Mouse (Mus musculus) urinary bladder, postnatal 25 days (tissue): ENCODE measurements around the gene Zbp1.

Experiments
- DNase-seq: peaks from one replicate; pipeline ENCODE4 v3.0.0; 2022; ENCODE audit warnings: low spot score

Zbp1 gene

GRCm38 (mm10) chr2:173218416-173219141, at the start of gene Zbp1:
Gene Zbp1, minus strand, starts transcription at chr2:173218923.
- peak; percentile 4 for DNase-seq

- no peak for DNase-seq
Observed at GRCm38 (mm10) chr2:173267562-173267961, 48.8 kb upstream of the Zbp1 start.

DNA sequence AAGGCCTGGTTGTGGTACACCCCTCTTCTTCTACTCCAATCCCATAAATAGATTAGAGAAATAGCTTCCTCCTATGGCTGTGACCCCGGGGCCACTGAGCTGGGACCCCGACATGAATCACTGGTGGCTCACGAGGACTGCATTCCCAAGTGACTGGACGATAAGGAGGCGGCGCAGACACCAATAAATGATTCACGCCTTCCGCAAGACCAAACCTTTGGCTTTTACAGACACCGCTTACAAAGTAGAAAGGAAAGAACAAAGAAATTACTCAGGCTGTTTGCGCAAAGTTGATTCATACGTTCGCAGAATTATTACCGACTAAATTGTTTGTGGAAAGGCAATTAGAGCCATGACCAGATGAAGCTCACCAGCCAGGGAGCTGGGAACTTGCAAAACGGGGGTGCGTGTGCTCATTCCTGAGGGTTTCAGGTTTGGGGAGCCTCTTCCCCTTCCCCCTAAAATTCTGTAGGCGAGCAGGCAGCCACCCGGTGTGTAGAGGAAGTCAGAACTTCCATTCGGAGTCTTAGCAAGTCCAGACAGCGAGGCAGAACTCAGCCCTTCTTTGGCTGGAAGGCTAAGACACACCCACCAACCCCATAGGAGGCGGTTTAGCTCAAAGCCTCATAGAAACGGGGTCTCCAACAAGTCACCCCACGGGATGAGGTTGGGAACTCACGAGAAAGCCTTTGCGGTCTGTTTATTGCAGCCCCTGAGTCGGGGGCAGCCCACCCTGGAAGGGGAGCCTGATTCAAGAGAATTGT, 47.8 kb upstream of the Zbp1 start:
- no peak for DNase-seq

DNA sequence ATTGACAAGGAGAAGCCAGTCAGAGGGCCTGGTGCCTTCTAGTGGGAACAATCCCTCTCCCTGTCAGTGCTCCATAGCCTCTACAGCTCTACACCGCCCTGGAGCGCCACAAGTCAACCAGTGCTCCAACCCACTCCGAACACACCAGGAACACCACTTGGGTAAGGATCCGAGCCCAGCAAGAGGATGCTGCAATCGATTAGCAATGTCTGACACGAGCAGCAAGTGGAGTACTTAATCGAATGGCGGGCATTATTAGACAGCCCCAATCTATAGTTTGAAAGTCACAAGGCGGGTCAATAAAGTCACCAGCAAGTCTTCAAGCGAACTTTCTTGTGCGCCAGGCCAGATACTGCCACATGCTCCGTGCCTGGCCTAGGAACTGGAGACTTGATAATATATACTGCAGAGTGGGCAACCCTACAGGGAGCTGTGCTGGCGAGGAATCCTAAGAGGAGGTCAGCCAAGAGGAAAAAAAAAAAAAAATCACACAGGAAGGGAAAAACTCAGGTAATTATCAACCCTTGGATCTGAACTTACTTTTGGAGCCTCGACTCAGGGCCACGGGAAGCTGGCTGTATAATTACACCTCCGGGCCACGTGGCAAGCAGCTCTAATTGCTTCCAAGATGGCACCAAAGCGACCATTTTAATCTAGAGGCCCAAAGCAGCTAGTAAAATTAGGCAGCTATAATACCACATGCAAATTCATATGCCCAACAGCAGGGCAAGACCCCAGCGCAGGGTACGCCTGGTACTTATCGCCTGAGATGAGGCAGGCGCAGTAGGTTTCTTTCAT, 46.9 kb upstream of the Zbp1 start:
- no peak for DNase-seq

DNA sequence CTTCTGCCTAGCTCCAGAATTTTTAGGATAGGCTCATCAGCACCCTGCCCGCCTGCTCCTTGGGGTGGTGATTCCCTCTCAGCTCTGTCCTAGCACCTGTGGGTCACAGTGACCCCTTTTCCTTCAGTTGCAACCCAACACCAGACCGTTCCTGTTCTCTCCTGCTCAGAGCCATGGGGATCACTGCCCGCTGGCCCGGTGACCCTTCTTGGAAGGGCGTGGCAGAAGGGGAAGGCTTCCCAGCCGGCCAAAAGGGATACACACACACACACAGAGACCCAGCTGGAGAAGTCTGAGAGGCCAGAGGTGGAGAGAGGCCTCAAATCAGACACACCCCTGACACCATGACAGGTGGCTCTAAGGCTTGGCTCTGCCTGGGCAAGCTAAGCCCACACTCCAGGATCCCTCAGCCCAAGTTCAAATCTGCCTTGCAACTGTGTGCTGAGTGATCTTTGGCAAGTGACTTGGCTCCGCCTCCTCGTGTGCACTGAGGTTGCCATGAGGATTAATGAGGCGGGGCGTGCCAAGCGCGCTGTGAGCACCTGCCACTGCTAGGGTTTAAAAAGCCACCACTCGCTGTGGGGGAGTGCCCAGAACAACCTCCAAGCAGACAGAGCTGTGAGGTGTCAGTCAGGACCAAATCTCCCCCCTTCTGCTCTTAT, 45.9 kb upstream of the Zbp1 start:
- no peak for DNase-seq

GRCm38 (mm10) chr2:173263636-173264330, 45.1 kb upstream of the Zbp1 start:
- DNase-seq = peak; percentile 52

GRCm38 (mm10) chr2:173261497-173261896, 42.8 kb upstream of the Zbp1 start:
- no peak for DNase-seq

GRCm38 (mm10) chr2:173258459-173259091, 39.9 kb upstream of the Zbp1 start:
- no peak for DNase-seq

GRCm38 (mm10) chr2:173257610-173258009, 38.9 kb upstream of the Zbp1 start:
- peak; percentile 59 for DNase-seq

GRCm38 (mm10) chr2:173256552-173256949, 37.8 kb upstream of the Zbp1 start:
- no peak for DNase-seq

DNA sequence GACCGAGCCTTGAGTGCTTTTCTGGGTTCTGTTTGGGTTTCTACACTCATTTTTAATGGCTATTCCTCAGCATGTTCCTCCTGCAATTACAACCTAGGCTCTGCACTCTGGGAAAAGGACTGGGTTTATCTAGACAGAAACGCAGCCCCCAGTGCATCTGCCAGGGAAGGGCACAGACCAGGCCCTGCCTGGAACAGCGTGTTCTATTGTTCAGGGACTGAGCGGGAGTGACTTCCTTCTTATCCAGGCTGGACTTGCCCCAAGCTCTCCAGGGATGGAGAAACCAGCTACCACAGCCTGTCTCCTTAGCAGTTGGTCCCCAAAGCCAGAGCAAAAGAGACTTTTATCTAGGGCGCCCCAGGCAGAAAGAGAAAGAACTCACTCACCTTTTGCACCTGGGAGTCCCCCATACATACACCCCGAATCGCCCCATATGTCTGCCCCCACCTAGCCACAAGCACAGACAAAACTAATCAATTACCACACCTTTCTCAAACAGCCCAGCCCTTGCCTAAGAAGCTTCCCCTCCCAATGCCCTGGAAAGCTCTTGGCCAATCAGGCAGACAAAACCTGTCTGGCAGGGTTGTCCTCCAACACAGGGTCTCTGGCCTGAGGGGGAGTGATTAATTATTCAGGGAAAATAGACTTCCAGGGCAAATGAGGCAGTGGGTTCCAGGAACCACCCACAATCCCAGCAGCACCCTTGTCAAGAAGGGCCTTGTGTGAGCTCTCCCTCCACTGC, 37.3 kb upstream of the Zbp1 start:
- DNase-seq = no peak

DNA sequence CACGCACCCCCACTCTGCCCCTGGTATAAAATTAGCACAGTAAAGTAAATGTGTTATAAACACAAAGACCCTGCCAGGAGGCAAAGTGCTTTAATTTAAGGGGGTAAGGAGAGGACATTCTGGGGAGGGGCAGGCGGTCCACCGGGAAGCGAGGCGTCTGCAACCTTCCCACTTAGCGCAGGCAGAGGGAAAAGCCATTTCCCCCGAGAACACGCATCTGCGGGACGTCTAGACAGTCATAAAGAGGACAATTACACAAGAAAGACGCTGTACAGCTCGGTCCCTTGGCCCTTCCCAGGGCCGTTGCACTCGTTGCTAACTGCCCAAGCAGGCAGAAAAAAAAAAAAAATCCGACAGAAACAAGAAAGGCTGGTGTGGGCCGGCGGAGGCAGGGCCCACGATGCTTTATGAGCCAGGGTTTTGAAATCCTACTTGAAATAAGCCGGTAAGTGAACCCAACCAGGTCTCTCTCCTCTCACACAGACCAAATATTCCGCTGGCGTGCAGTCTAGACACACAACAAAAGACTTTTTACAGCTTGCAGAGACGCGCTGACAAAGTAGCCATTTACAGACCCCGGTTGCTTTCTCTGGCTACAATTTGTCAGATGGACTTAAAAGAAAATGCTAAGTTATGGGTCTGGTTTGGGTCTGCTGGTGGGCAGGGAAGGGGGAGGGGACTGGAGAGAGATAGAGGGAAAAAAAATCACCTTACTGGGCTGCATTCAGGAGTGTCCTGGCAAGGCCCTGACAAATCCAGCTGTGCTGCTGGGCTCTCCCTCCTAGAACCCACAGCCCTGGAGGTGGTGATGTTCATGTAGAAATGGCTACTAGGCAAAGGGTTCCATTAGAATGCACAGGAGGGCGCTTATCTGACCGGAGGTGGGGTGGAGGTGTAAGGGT, 35.3 kb upstream of the Zbp1 start:
- no peak for DNase-seq

GRCm38 (mm10) chr2:173251675-173252074, 33.0 kb upstream of the Zbp1 start:
- no peak for DNase-seq

DNA sequence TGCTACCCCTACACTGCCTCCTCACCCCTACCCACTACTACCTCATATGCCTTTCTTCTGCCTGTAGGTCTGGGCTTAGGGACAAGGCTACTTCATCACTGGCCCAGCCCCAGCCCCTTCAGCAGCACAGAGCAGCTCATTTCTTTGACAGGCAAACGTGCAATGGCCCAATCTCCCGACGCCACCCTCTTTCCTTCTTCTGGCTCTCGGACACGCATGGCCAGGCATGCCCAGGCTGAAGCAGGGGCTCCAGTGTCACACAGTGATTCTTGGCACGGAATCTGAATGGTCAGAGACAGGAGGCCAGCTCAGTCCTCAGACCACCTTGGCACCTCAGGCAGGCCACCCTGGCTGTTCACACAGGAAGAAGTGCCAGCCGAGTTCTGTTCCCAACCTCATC, 32.4 kb upstream of the Zbp1 start:
- no peak for DNase-seq

GRCm38 (mm10) chr2:173250411-173250810, 31.7 kb upstream of the Zbp1 start:
- DNase-seq = no peak

DNA sequence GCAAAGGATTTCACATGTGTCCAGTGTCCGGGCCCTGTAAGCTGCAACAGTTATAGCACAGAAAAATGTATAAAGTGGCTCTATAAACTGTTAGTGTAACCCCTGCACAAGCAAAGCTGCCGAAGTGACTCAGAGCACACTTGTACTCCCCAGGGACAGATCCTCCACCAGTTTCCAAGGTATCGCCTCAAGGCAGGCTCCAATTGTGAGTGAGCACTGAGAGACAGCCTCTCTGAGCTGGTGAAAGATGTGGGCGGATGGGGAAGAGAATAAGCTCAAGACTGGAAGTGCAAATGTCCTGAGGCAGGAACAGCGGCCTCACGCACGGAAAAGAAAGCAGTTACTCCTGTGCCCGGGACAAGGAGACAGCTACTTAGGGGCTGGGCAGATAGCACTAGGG, 31.2 kb upstream of the Zbp1 start:
- no peak for DNase-seq

DNA sequence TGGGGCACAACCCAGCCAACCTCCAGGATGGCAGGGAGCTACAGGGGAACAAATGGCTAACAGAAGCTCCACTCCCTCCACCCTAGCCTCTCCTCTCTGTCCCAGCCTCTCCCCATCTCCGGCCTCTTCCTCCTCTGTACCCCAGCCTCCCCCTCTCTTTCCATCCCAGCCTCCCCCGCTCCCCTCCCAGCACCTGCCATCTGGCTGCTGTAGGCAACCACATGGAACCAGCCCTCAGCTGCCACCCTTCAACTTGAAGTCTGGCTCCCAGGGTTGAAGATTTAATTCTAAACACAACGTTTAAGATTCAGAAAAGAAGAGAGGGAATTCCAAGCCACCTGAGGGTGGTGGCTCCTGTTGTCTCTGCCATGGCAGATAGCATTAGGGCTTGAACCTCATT, 30.7 kb upstream of the Zbp1 start:
- DNase-seq = no peak

DNA sequence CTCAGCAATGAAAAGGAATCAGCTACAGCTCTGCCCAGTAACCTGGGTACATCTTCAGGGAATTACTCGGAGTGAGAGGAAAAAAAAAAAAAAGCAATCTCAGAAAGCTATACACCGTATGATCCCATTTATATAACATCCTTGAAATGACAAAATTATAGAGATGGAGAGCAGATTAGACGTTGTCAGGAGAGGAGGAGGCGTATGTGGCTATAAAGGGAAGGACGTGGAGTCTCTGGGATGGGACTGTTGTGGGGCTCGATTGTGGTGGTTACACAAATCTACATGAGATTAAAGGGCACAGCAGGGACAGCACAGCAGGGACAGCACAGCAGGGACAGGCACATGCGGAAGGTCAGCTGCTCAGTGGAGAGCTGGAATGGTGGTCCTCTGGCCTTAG, 30.1 kb upstream of the Zbp1 start:
- no peak for DNase-seq

DNA sequence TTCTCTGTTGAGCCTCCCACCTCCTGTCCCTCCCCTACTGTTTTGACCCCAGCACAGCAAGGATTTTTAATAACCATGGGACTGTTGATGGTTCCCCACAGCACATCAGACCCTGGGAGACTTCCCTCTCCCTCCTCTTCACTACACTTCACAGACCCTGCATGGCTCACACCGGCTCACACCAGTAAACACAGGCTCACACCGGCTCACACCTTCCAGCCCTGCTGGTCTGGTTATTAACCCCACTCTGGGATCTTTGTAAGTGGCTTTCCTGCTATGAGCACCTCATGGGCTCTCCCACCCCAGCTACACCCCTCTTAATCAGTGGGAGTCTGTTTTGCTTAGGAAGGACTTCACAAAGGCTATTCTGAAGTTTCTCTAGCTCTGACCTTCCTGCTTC, 29.2 kb upstream of the Zbp1 start:
- no peak for DNase-seq
